Mouse (Mus musculus) lung, embryonic 16.5 days (tissue): ENCODE measurements at regions not wholly inside any gene's neighbourhood (a gene's known extent, or its start where the extent isn't known, plus 50 kb on each side); places are given as distances from the start of the nearest gene placed in this dataset.
A peak's percentile ranks its signal among the peaks of the same experiment; 100 is the strongest.

Source experiments
- ATAC-seq: fragments of 200-750 bp; cut with Nextera tagmentation; 2 replicates; pipeline ENCODE4 v1.8.0; 2017; ENCODE audit warnings: low read depth, mild to moderate bottlenecking, moderate library complexity
- H3K27ac ChIP-seq: fragments of 300-500 bp; sonication (generic); 2 replicates; pipeline ENCODE4 v1.5.1; 2014; ENCODE audit warnings: mild to moderate bottlenecking, control low read depth, low read length
- H3K27me3 ChIP-seq: fragments of 300-500 bp; sonication (generic); 2 replicates; pipeline ENCODE4 v1.6.1; 2014; ENCODE audit warnings: low read depth, low read length, mixed read lengths; ENCODE audit not compliant: control insufficient read depth, insufficient read depth
- H3K36me3 ChIP-seq: fragments of 300-500 bp; sonication (generic); 2 replicates; pipeline ENCODE4 v1.6.1; 2014; ENCODE audit warnings: low read length; ENCODE audit not compliant: control insufficient read depth, insufficient read depth
- H3K4me1 ChIP-seq: fragments of 300-500 bp; sonication (generic); replicated peaks from 2 replicates; pipeline ENCODE4 v1.6.1; 2014; ENCODE audit warnings: low read length, mixed read lengths; ENCODE audit not compliant: control insufficient read depth, insufficient read depth
- H3K4me2 ChIP-seq: fragments of 300-500 bp; sonication (generic); 2 replicates; pipeline ENCODE4 v1.6.1; 2014; ENCODE audit warnings: low read depth, low read length, control low read depth
- H3K4me3 ChIP-seq: fragments of 300-500 bp; sonication (generic); 2 replicates; pipeline ENCODE4 v1.5.1; 2014; ENCODE audit warnings: mild to moderate bottlenecking, low read length, control low read depth
- H3K9ac ChIP-seq: fragments of 300-500 bp; sonication (generic); 2 replicates; pipeline ENCODE4 v1.6.1; 2014; ENCODE audit warnings: low read length, control low read depth
- H3K9me3 ChIP-seq: fragments of 300-500 bp; sonication (generic); 2 replicates; pipeline ENCODE4 v1.6.1; 2016; ENCODE audit warnings: low read length; ENCODE audit not compliant: control insufficient read depth
- WGBS: fragments of 180-500 bp; shearing (Covaris S2); extraction: QIAGEN DNeasy Blood & Tissue Kit; methylation state at CpG from one replicate; pipeline ENCODE4 v1.1.7; 2014; 5-methylcytosine and 5-hydroxymethylcytosine counted together

- Histone ChIP-seq H3K4me2 (no peak overlapping the region), H3K27me3 (no peaks in the 10 kb centered on the region), H3K9ac (no peak overlapping the region), H3K9me3 (no peaks in the 10 kb centered on the region), H3K4me3 (no peak overlapping the region), H3K27ac (no peak overlapping the region), H3K4me1 (peaks cover 9% of the 10 kb centered on the region; the same call in 1 of the 2 replicates), H3K36me3 (no peaks in the 10 kb centered on the region)
- 78% methylated on average over 2 of the region's 2 CpGs for WGBS
- no peak for ATAC-seq
These were observed 126.4 kb upstream of the Ankrd55 start for GRCm38 (mm10) chr13:112161886-112162285.

- H3K4me2 ChIP-seq: no peak overlapping the region
- H3K27me3 ChIP-seq: no peaks in the 10 kb centered on the region
- no peaks in the 10 kb centered on the region for H3K36me3 ChIP-seq
- H3K9me3 ChIP-seq: no peaks in the 10 kb centered on the region
- no peak overlapping the region for H3K9ac ChIP-seq
- ATAC-seq: no peak
- peaks cover 5% of the 10 kb centered on the region; the same call in 1 of the 2 replicates for H3K4me1 ChIP-seq
- H3K27ac ChIP-seq: peak overlapping the region; percentile 31; the same call in 1 of the 2 replicates
- WGBS: 76% methylated on average over 2 of the region's 2 CpGs
- H3K4me3 ChIP-seq: no peak overlapping the region
These were observed 122.3 kb upstream of the Ankrd55 start for GRCm38 (mm10) chr13:112165921-112166320.

- H3K4me1 ChIP-seq: peaks cover 2% of the 10 kb centered on the region; the same call in 1 of the 2 replicates
- H3K36me3 ChIP-seq: no peaks in the 10 kb centered on the region
- 48% methylated on average over 10 of the region's 10 CpGs for WGBS
- no peak overlapping the region for H3K27ac ChIP-seq
- no peak overlapping the region for H3K4me3 ChIP-seq
- no peak overlapping the region for H3K9ac ChIP-seq
- no peak for ATAC-seq
- H3K4me2 ChIP-seq: no peak overlapping the region
- H3K9me3 ChIP-seq: no peaks in the 10 kb centered on the region
- H3K27me3 ChIP-seq: no peaks in the 10 kb centered on the region
These were observed 121.9 kb upstream of the Ankrd55 start for GRCm38 (mm10) chr13:112166338-112166802.

- H3K27ac ChIP-seq: no peak overlapping the region
- 81% methylated on average over 3 of the region's 3 CpGs for WGBS
- no peak for ATAC-seq
- H3K4me3 ChIP-seq: no peak overlapping the region
- no peak overlapping the region for H3K4me2 ChIP-seq
- H3K9ac ChIP-seq: no peak overlapping the region
- H3K27me3 ChIP-seq: no peaks in the 10 kb centered on the region
- H3K4me1 ChIP-seq: peaks cover 7% of the 10 kb centered on the region
- H3K36me3 ChIP-seq: no peaks in the 10 kb centered on the region
- no peaks in the 10 kb centered on the region for H3K9me3 ChIP-seq
These were observed 119.8 kb upstream of the Ankrd55 start for GRCm38 (mm10) chr13:112168468-112168867.

GRCm38 (mm10) chr13:112170872-112171271 lies 117.4 kb upstream of the Ankrd55 start:
- Histone ChIP-seq H3K4me1 (peaks cover 6% of the 10 kb centered on the region), H3K27me3 (no peaks in the 10 kb centered on the region), H3K4me3 (no peak overlapping the region), H3K4me2 (no peak overlapping the region), H3K9me3 (no peaks in the 10 kb centered on the region), H3K9ac (no peak overlapping the region), H3K36me3 (no peaks in the 10 kb centered on the region), H3K27ac (no peak overlapping the region)
- WGBS: 58% methylated on average over 3 of the region's 3 CpGs
- ATAC-seq: no peak

- no peaks in the 10 kb centered on the region for H3K36me3 ChIP-seq
- no peak overlapping the region for H3K4me2 ChIP-seq
- H3K9me3 ChIP-seq: no peaks in the 10 kb centered on the region
- H3K9ac ChIP-seq: no peak overlapping the region
- peak; percentile 96 for ATAC-seq
- peak overlapping the region; percentile 93 for H3K27ac ChIP-seq
- no peaks in the 10 kb centered on the region for H3K27me3 ChIP-seq
- 37% methylated on average over 11 of the region's 11 CpGs for WGBS
- peaks cover 4% of the 10 kb centered on the region for H3K4me1 ChIP-seq
- H3K4me3 ChIP-seq: no peak overlapping the region
These were observed 116.1 kb upstream of the Ankrd55 start for GRCm38 (mm10) chr13:112171940-112172715.

GRCm38 (mm10) chr13:112173973-112174372 lies 114.3 kb upstream of the Ankrd55 start:
- Histone ChIP-seq H3K36me3 (no peaks in the 10 kb centered on the region), H3K4me3 (no peak overlapping the region), H3K27me3 (no peaks in the 10 kb centered on the region), H3K9me3 (no peaks in the 10 kb centered on the region), H3K4me2 (no peak overlapping the region), H3K4me1 (peaks cover 4% of the 10 kb centered on the region), H3K9ac (no peak overlapping the region), H3K27ac (no peak overlapping the region)
- WGBS: 81% methylated on average over 8 of the region's 8 CpGs
- ATAC-seq: no peak

- Histone ChIP-seq H3K36me3 (no peaks in the 10 kb centered on the region), H3K4me1 (no peaks in the 10 kb centered on the region), H3K27ac (no peak overlapping the region), H3K9me3 (no peaks in the 10 kb centered on the region), H3K27me3 (no peaks in the 10 kb centered on the region), H3K4me3 (no peak overlapping the region), H3K9ac (no peak overlapping the region), H3K4me2 (no peak overlapping the region)
- no peak for ATAC-seq
- 90% methylated on average over 4 of the region's 4 CpGs for WGBS
These were observed 110.2 kb upstream of the Ankrd55 start for GRCm38 (mm10) chr13:112178031-112178430.

- no peaks in the 10 kb centered on the region for H3K9me3 ChIP-seq
- H3K27ac ChIP-seq: no peak overlapping the region
- no peak overlapping the region for H3K4me2 ChIP-seq
- no peaks in the 10 kb centered on the region for H3K27me3 ChIP-seq
- no peak overlapping the region for H3K4me3 ChIP-seq
- ATAC-seq: no peak
- H3K4me1 ChIP-seq: peaks cover 14% of the 10 kb centered on the region; the same call in 1 of the 2 replicates
- H3K9ac ChIP-seq: no peak overlapping the region
- H3K36me3 ChIP-seq: no peaks in the 10 kb centered on the region
- WGBS: 95% methylated on average over 10 of the region's 10 CpGs
These were observed 104.3 kb upstream of the Ankrd55 start for GRCm38 (mm10) chr13:112183996-112184395.
